Mouse (Mus musculus) cerebellum, adult 11-12 months (tissue): Measurements from ENCODE around the gene Mcf2l.

ENCODE experiments used
- DNase-seq: peaks from one replicate; pipeline ENCODE4 v3.0.0; 2022

Mcf2l gene

GRCm38 (mm10) chr8:12955362-12955879 lies 81.8 kb downstream of the Mcf2l start:
- DNase-seq, result no peak

DNA sequence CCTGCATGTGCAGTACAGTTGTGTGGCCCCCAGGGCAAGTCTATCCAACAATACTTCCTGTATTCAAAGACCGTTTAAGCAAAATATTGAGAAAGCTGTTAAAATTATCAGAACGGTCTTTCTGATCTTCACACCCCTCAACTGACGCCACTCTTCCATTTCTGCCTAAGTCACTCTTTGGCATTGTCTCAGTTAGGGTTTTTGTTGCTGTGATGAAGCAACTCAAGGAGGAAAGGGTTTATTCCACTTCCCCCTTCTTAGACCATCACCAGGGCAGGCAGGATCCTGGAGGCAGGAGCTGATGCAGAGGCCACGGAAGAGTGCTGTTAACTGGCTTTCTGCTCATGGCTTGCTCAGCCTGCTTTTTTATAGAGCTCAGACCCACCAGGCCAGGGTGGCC lies 82.3 kb downstream of the Mcf2l start:
- no peak for DNase-seq

DNA sequence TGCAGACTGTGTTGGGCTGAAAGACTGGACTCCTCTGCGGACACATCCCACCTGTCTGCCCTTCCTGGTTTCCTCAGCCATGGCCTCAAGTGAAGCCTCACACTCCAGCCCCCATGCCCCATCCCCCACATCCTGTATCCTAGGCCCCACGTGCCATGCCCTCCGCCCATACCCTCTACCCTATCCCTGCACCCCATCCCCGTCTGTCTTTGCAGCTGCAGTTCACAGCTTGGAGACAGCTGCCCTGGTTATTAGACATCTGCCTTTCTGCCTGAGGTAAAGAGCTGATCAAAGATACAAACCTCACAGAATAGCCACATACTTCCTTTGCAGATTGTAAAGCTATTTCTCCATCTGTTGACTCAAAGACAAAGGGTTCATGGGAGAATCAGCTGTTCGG lies 83.3 kb downstream of the Mcf2l start:
- no peak for DNase-seq

DNA sequence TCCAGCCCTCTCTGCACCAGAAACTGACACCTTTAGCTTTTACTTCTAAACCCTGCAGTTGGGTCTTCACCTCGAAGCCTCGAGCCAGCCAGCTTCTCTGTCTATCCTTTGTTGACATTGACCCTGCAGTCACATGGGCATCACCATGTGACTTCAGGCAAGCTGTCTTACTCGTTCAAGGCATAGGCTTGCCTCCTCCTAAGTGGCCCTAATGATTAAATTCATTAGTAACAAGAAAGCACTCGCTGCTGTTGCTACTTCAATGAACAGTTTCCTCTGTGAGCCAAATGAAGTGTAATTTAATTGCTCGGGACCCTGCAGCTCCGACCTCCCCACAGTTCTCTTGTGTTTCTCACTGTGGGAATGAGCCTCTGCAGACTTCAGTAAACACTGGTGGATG lies 83.8 kb downstream of the Mcf2l start:
- no peak for DNase-seq

DNA sequence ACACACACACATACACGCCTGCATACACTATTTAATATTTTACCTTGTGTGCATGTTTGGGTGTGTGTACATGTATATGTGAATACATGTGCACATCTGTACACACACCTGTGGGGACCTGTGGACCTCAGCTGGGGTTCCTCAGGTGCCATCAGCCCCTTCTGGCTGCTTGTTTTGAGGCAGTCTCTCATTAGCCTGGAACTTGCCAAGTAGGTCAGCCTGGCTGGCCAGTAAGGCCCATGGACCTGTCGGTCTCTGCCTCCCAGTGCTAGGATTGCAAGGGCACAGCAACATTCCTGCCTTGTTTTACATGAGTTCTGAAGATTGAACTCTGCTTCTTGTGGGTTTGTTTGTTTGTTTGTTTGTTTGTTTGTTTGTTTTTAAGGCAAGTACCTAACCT lies 87.0 kb downstream of the Mcf2l start:
- DNase-seq, result peak; percentile 59

DNA sequence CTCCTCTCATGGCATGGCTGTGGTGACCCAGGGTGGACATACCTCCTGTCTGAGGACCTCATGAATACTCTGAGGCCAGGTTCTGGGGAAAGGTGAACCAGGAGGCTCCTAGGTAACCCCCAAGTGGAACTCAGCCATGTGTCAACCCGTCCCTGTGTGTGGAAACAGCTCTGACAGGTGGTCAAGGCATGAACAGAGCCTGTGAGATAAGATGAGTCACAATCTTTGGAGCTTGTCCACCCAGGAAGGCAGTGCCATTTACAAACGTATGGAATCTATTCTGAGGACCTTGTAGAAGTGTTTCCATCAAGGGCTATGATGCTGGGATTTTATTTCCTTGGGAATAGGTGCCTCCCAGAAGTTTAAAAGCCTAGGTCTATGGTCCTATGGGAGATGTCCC lies 87.6 kb downstream of the Mcf2l start:
- DNase-seq, result peak; percentile 40

- DNase-seq, result no peak
Measured at GRCm38 (mm10) chr8:12961821-12962534, 88.4 kb downstream of the Mcf2l start.

DNA sequence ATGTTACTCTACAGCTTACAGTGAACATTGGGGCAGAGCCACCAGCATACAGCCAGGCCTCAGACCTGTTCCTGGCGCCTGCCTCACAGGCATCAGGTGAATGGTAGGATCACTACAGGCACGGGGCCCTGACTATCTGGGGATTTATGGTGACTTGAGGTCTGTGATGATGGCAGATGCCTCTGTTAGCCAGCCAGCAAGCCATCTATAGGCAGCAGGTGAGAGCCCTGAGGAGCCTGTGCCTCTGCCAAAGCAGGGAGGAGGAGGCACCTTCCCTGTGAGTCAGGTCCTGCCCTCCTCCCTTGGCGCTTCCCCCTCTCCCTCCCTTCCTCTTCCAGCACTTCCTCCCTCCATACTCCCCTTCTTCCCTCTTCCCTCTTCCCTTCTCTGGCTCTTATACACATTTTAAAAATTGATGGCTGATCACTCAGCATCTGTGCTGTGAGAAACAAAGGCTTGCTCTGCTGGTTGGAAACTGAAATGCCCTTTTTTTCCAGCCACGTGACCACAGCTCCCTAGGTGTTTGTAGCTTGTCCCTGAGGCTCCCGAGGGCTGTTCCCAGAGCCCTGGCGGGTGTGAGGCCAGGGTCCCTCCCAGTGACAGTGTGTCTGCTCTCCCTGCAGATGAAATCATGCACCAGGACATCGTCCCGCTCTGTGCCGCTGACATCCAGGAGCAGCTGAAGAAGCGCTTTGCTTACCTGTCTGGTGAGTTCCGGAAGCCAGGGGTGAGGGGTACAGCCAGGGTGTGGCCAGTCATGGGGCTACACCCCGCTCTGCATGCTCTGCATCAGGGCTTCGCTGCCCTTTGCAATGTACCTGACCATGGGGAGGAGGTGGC lies 89.2 kb downstream of the Mcf2l start:
- DNase-seq, result peak; percentile 91

DNA sequence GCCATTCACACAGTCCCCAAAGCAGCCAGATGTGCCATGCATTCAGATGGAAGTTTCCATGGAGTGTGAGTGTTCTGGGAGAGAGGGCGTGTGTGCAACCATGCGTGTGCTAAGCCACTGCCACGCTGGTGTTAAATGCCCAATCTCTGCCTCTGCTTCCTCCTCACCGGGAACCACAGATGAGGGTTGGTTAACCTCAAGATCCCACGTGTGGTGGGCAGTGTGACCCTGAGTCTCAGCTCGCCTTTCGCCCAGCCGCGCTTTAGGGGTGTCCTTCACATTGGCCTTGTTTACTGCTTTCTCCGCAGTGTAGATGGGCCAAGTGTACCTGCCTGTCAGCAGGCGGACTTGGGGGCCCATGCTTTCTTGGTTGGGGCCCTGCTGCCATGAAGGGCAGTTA lies 102.7 kb downstream of the Mcf2l start:
- DNase-seq, result no peak

- no peak for DNase-seq
Measured at GRCm38 (mm10) chr8:12976723-12977122, 103.1 kb downstream of the Mcf2l start.

DNA sequence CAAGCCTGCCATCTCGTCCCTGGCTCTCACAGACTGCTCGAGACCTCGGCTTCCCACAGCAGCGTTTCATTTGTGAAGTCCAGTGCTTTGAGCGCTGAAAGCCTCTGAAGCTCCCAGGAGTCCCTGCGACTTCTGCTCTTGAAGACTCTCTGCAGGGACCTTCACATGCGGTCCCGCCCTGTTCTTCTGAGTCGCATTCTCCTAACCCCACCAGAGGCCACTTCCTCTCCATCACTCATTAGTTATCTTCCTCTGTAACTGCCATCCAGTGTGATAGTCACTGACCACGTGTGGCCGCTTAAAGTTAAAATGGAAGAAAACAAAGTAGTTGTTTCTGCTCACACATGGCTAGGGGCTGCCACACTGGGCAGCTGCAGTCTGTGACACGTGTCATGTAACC lies 103.7 kb downstream of the Mcf2l start:
- no peak for DNase-seq

DNA sequence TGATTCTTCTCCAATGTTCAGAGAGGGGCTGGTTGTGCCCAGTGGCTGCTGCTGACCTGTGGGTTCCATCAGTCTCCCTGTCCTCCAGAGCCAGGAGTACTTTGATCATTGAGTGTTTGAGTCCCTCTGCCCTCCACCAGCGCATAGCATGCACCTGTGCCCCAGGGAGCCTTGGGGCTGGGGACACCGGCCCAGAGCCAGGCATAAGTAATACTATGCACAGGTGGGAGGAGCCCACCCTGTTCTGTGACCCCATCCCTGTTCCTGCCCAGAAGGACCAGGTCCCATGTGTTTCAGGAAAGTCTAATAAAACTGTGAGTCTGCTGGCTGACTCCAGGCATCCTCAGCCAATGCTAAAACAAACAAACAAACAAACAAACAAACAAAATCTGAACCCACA lies 104.7 kb downstream of the Mcf2l start:
- no peak for DNase-seq

GRCm38 (mm10) chr8:12978726-12979125 lies 105.1 kb downstream of the Mcf2l start:
- DNase-seq, result peak; percentile 76

GRCm38 (mm10) chr8:12983681-12984467 lies 110.3 kb downstream of the Mcf2l start:
- peak; percentile 90 for DNase-seq

DNA sequence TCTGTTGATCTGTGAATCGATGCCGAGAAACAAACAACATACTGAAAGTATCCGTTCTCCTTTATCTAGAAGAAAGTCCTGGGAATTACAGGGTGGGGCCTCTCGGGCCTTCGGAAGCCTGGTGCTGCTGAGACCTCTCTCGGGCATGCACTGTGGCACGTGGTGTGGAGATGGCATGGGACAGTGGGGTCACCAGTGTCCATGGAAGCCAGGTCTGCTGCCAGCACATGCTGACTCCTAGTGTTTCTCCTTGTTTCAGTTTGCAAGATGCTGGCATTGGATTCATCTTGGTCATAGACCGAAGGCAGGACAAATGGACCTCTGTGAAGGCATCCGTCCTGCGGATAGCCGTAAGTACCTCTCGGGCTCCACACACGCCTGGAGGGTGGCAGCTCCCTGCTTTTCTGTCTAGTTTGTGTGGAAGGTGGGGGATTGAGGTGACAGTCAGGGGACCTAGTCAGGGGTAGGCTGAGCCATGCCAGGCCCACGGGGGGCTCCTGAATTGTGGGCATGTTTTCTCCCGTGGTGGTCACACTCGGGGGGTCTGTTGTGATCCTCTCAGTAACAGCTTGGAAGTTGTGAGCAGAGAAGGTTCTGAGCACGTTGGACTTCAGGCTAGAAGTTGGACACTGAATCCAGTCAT lies 111.1 kb downstream of the Mcf2l start:
- peak; percentile 70 for DNase-seq

- peak; percentile 34 for DNase-seq
Measured at GRCm38 (mm10) chr8:12985259-12985658, 111.7 kb downstream of the Mcf2l start.

- peak; percentile 72 for DNase-seq
Measured at GRCm38 (mm10) chr8:12987571-12987970, 114.0 kb downstream of the Mcf2l start.

GRCm38 (mm10) chr8:12988722-12989430 lies 115.3 kb downstream of the Mcf2l start:
- DNase-seq, result peak; percentile 71

DNA sequence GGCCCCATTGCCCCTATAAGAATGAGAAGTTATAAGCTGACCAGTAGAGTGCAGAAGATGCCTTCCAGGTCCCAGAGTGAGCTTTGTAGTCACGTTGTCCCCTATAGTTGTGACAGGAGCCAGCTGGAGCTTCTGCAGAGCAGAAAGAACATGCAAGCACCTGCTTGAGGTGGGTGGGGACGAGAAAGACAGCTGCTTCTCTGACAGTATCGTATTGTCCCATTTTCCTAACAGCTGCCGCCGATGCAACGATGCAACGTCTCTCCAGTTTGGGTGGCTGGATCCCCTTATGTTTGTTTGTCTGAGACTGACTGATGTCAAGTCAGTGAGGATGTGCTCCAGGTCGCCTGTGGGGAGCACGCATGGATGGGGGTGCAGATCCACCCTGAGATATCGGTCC lies 117.8 kb downstream of the Mcf2l start:
- DNase-seq, result no peak

DNA sequence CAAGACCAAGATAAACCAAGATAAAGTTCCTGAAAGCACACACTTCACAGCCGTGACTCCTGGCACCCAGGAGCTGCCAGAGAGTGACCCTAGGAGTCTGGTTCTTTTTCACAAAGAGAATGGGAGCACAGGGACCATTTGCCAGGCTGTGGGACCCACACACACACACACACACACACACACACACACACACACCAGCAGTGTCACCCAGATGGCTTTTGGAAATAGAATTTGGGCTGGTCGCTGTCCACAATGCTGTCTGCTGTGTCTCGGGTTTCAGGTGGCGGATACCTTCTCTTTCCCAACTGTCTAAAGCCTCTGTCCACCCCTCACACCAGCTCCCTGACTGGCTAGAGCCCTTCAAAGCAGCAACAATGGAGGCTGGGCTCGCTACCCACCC lies 120.9 kb downstream of the Mcf2l start:
- DNase-seq, result no peak

GRCm38 (mm10) chr8:12995481-12995880 lies 121.9 kb downstream of the Mcf2l start:
- peak; percentile 25 for DNase-seq

- no peak for DNase-seq
Measured at GRCm38 (mm10) chr8:12996831-12997275, 123.2 kb downstream of the Mcf2l start.
